Mouse (Mus musculus): ENCODE measurements at regions not wholly inside any gene's neighbourhood (a gene's known extent, or its start where the extent isn't known, plus 50 kb on each side); places are given as distances from the start of the nearest gene placed in this dataset.

DNA sequence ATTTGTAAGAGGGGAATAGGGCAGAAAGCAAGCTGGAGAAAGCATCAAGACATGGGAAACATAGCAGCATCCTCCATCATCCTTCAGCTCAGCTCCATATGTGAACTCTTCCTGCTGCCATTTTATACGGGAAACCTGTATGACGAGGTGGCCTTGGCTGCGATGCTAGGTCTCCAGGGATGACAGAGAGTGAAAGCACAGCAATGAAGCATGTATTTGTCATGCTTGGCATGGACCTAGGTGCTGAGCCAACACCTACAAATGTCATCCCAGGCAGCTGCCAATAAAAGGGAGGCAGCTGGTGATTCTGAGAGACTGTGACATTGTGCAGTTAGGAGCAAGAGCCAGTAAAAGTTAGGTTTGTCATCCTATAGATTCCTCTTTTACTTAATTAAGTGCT, 51.0 kb upstream of the Akirin2 start:
- no peak for DNase-seq
